Mouse (Mus musculus): Measurements from ENCODE around the gene Sertad2.

- TF ChIP-seq FLI1 (IDR thresholded peaks at IDR 0.05; ENCODE audit: low read length) = no peak
- no peak for TF ChIP-seq GATA1 (IDR thresholded peaks at IDR 0.05; ENCODE audit: borderline replicate concordance, low read length)
These were observed 21.7 kb upstream of the Sertad2 start for GRCm38 (mm10) chr11:20521321-20521720.

Data from megakaryocyte, embryonic 14.5 days (primary cell).